Mouse (Mus musculus) urinary bladder, adult 18-20 months (tissue): ENCODE data around the gene Dpp6.

Experiments
- DNase-seq, 2 experiments: peaks; one replicate each; pipeline ENCODE4 v3.0.0; 2022; ENCODE audit warnings: low spot score in 2 of 2, mixed read lengths in 2 of 2

The Dpp6 gene

DNA sequence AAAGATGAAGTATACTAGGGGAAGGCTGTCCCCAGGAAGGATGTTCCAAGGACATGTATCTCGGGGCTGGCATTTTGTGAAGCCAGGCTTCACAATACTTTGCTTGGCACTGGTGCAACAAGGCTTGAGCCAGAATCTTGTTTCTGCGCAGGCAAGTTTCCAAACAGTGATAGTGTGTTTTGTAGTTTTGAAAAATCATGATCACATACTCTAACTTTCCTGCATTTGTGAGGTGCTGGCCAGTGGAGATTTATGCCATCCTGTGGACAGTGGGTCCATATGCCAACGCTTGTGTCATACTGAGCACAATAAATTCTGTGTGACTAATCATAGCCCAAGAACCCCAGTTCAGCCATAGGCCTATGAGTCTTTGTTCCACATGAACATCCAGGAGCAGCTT is 558.8 kb downstream of the Dpp6 start:
- DNase-seq, result no peak

GRCm38 (mm10) chr5:27380656-27381385 is 563.8 kb downstream of the Dpp6 start:
- DNase-seq, result no peak

GRCm38 (mm10) chr5:27398371-27398770 is 581.4 kb downstream of the Dpp6 start:
- DNase-seq, result no peak

DNA sequence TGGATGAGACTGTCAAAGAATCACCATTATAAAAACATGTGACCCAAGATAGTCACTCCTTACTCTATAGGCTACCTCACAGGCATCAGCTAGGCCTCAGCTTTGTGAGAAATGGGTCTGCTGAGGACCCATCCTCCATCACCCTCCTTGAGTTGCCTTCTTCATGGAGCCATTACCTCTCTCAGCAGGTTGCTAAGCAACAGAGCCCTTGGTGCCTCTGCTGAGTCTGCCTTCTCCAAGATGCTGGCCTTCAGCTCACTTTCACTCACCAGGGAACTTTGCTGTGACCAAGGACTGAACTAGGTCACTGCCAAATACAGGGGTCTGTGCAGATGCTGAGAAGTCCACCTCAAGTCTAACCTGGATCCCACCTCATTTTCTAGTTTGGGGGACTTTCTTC is 582.1 kb downstream of the Dpp6 start:
- DNase-seq, result no peak

DNA sequence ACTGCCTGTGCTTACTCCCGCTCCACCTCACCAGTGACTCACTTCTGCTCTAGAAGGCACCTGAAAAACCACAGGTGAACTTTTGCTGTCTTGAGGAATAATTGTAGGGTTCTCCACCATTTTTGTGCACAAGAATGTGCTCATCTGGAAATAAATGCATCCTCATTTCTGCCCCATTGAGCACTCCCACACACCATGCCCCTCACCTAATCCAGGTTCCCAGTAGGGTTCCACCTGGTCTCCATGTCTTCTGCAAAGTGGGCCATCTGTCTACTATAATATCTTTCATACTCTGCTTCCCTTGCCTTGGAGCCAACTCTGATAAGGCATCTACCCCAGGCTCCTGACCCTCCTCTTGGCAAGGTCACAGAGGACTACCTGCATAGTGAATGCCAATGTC is 585.6 kb downstream of the Dpp6 start:
- DNase-seq, result no peak

DNA sequence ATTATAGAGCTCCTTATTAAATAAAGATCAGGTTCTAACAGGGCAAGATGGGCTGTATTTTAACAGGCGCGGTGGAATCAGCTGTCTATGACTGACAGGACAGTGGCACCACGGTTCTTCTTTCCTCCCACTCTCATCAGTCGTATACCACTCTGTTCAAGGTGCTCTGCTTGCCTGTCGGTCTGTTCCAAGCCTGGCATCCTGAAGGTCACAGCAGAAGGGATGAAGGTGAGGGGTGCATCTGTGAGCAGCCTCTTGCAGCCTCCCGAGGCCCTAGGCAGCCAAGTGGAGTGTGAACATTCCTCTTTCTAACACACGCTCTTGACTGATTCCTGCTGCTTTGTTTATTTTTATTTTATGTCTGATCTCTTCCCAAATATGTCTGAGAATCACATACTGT is 591.9 kb downstream of the Dpp6 start:
- no peak for DNase-seq

DNA sequence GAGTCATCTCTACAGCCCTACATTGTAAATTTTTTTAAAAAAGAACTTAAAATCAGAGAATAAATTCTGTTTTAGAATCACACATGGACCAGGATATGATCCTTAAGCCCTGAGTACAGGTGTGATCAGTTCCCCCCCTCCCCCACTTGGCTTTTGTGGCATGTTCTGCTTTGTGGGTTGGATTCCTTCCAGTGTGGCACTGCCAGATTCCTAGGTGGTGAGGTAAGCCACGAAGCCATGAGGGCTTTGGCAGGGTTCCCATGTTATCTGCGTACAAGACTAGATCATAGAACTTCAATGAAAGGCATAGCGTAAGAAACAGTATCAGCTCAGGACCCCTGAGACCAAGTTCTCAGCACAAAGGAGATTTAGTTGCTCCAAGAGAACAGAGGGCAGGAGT is 596.0 kb downstream of the Dpp6 start:
- peak; percentile 9 to 41 for DNase-seq

GRCm38 (mm10) chr5:27415518-27415917 is 598.5 kb downstream of the Dpp6 start:
- DNase-seq, result no peak

DNA sequence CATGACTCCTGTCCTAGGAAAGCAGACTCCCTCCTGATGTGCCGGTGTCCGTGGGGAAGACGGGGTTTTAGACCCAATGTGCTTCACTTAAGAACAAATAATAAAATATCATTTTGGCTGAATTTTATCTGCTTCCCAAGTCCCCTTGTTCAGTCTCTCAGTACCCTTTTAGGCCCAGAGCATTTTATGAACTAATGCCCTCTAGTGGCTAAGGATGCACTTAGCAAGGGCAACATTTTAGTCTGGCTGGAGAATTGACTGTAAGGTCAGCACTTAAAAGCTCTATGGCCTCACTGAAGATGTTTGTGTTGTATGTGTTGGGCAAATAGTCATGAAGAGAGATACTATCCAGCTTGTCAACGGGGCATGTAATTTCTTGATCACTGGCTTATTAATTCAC is 599.6 kb downstream of the Dpp6 start:
- no peak for DNase-seq

DNA sequence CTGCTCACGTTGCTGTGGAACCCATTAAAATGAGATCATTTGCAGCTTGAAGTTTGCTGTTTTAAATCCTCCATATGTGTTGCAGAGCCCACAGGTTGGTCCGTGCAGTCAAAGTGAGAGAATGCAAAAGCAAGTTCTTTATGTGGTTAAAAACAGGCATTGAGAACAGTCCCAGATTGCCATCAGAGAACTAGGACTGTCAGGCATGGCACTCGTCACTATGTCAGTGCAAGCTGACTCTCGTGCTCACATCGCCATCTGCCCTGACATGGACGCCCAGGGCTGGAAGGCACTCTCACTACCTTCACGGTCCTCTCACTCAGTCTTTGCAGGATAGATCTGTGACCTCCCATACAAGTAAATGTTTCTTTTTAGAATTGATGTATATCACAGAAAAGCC is 600.4 kb downstream of the Dpp6 start:
- DNase-seq, result no peak

- no peak for DNase-seq
Measured at GRCm38 (mm10) chr5:27418856-27419255, 601.9 kb downstream of the Dpp6 start.

GRCm38 (mm10) chr5:27421090-27421635 is 604.2 kb downstream of the Dpp6 start:
- no peak for DNase-seq

GRCm38 (mm10) chr5:27423766-27424165 is 606.8 kb downstream of the Dpp6 start:
- no peak for DNase-seq

- DNase-seq, result no peak
Measured at GRCm38 (mm10) chr5:27424484-27425080, 607.6 kb downstream of the Dpp6 start.

GRCm38 (mm10) chr5:27426200-27426599 is 609.2 kb downstream of the Dpp6 start:
- DNase-seq, result no peak

DNA sequence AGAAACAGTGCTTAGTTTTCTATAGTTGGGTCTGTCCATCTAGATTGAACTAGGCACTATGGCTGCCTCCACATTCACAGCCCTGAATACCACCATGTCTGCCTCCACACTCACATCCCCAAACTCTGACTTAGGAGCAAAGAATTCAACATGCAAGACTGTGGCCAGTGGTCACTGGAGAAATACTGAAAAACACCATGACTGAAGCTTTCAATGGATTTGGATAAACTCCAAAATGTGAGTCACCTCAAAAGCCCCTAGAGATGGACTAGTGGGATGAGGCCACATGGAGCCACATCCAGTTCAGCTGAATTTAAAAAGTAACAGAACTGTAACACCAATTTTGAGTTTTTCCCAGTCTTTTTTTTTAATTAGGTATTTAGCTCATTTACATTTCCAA is 616.6 kb downstream of the Dpp6 start:
- DNase-seq, result no peak

DNA sequence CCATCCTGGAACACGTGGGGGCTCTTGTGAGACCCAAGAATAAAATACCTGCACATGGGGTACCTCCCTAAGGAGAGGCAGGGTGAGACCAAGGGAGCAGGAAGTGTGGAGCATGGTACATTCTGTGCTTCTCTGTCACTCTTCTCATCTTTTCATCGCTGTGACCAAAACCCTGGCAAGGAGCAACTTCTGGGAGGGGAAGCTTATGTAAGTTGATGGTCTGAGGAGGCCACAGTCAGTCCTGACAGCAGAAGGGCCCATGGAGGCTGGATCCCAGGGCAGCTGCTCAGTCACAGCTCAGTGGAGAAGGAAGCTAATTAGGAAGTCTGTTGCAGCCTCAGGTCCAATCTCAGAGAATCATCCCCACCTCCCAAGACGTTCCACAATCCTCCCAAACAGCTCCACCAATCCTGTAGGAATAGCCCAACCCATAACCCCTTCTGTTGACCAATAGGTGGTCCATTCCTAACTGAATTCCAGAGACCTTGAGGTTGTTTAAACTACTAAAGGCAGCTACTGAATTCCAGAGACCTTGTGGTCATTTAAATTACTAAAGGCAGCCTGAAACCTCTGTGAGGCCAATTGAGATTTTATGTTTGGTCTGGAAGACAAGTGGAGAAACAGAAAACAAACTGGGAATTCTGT is 636.3 kb downstream of the Dpp6 start:
- no peak for DNase-seq

DNA sequence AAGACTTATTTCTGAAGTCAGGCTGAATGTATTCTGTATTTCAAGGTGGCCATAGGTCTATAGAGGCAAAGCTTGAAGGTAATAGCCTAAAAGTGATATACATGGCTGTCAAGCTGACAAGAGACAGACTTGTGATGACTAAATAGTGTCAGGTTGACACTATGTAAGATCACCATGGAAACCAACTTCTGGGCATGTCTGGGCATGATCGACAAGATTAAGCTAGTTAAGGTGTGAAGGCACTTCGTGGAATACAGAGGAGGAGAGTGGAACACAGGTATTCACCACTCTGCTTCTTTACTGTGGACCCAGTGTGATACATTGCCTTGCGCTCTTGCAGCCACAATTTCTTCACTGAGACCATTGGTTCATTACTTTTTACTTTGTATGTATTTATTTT is 637.4 kb downstream of the Dpp6 start:
- no peak for DNase-seq

DNA sequence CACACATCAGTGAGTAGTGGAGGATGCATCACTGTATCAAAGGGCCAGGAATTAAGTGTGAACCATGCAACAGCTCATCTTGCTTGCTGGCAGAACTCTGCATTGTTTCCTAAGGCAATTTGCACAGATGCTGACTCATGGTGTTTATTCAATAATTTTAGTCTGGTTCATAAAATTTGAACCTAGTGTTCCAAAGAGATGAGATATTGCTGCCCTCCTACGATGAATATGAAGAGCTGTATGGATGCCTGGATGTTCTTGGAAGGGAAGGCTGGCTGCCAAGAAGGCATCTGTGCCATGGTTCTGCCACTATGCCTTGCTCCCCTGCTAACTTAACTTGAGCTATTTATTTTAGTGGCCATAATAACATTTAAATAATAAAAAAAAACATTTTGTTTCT is 640.0 kb downstream of the Dpp6 start:
- no peak for DNase-seq

DNA sequence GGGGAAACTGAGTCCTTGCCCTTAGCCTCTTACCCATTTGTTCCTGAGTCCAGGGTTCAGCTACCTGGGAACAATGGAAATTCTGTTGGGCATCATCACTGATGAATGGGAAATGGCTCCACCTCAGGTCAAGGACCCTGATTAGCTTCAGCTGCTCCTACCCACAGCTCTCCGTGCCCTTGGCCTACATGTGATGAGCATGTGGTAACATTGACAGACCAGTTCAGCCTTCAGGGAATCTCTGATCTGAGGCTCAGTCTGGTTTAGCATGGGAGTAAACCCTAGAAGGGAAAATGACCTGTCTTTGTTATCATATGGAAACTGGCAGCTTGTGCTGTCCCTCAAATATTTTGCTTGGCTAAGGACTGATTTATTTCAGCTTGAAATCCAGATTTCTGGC is 640.7 kb downstream of the Dpp6 start:
- no peak for DNase-seq

DNA sequence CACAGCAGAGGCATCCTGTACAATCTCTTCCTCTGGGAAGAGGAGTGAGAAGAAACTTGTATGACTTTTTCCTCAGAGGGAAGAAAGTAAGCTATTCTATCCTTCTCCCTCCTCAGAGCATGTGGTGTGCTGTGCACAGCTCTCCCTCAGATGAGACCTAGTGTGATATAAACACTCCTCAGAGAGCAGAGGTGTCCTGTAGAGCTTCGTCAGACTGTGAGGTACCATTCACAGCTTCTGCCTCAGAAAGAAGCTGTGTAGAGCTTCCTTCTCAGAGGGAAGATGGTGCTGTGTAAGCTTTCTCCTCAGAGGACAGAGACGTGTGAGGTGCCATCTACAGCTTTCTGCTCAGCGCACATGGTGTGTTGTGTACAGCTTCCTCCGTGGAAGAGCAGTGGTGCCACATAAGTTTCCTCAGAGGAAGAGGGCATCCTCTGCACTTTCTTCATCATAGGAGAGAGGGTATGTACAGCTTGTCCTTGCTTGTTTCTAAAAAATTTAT is 658.0 kb downstream of the Dpp6 start:
- no peak for DNase-seq

- no peak for DNase-seq
Measured at GRCm38 (mm10) chr5:27481706-27482105, 664.7 kb downstream of the Dpp6 start.

DNA sequence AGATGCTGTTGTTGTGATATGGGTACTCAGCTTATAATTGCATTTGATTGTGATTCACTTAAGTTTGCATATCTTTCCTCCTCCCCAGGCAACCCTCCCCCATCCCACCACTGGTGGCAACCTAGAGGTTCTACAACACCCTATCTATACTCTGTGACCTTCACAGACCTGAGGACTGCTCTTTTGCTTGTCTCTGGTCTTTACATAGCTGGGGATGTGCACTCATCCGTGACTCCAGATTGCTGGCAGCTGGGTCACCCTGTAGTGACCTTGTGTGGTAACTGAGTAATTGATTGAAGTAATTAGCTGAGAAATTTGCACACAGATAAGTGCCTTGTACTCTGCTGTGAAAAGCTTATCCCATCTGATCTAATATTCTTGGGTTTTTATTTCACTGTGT is 669.1 kb downstream of the Dpp6 start:
- no peak for DNase-seq
